Mouse (Mus musculus) splenic B cell, adult 2 months (primary cell): ENCODE data around the gene Slx1b.
"Not testable (repeated sequence)": the region's sequence is repeated elsewhere in the genome, so short reads cannot be mapped to it uniquely, and the experiment has no call there.

Source experiments
- DNase-seq: peaks from one replicate; pipeline ENCODE4 v3.0.0-alpha.2; 2011; ENCODE audit warnings: low read depth, low spot score
- H3K27me3 ChIP-seq: 2 replicates; pipeline ENCODE4 v1.6.1; 2012; ENCODE audit warnings: mild to moderate bottlenecking, low read length, moderate library complexity, mixed read lengths; ENCODE audit not compliant: control insufficient read depth, poor library complexity, insufficient read depth, severe bottlenecking
- H3K36me3 ChIP-seq: 2 replicates; pipeline ENCODE4 v1.6.1; 2012; ENCODE audit warnings: mild to moderate bottlenecking, low read length, moderate library complexity, mixed read lengths; ENCODE audit not compliant: control insufficient read depth, poor library complexity, insufficient read depth, severe bottlenecking

Slx1b gene

DNA sequence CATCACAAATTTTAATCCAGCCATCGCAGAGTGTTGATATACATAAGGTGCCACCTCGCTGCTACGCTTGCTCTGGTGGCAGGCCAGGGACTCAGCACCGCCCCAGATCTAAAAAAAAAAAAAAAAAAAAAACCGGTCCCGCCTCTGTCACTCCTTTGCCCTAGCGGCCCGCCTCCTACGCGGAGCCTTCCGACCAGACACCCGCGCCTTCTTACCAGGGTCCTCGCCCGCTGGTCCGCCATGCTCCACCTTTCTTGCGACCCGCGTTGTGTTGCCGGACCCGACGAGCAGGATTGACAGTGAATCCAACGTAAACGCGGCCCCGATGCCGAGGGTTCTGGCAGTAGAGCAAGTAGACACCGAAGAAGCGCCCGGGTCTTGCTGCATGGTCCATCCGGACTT is 373 bp downstream of the Slx1b start, which contains the start of gene Bola2:
Gene Bola2 (plus strand): TSS at position 192 of the 402 bp plus-strand sequence.
- DNase-seq, result peak; percentile 85
- no peaks in the 10 kb centered on the region for H3K27me3 ChIP-seq
- peaks cover 18% of the 10 kb centered on the region for H3K36me3 ChIP-seq

DNA sequence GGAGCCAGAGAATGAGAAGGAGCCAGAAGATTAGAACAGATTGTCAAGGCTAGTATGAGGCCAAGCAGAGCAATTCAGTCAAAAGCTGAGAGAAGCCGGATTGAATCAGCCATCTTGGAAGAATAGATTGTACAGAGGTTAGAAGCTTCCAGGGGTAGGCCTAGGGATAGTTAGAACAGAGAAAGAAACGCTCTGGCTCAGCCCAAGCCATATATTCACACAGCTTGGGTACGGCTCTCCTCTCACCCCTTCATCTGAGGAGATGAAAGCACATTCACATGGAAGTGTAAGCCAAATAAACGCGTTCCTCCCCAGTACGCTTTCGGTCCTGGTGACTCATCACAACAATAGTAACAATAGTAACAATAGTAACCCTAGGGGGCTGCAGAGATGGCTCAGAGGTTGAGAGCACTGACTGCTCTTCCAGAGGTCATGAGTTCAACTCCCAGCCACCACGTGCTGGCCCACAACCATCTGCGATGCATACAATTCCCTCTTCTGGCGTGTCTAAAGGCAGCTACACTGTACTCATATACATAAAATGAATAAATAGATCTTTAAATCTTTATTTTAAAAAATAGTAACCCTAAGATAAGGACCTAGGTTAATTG is 1.0 kb downstream of the Slx1b start:
- H3K36me3 ChIP-seq, result peaks cover 11% of the 10 kb centered on the region
- no peak for DNase-seq

DNA sequence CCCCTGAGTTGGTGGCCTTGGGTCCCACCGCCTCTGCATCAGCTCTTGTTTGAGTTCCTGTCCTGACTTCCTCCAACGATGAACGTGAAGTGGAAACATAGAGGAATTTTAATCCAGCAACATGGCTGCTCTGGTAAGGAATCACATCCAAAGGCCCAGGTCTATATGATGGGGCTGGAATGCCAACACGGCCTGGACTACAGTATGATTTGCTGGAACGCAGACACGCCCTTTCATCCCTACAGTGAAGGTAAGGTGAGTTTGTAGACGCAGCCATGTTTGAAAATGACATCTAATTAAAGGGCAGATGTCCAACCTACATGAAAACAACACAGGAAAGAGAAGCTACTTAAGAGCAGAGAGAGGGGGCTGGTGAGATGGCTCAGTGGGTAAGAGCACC is 1.8 kb downstream of the Slx1b start:
- no peak for DNase-seq
- H3K27me3 ChIP-seq, result no peaks in the 10 kb centered on the region
- H3K36me3 ChIP-seq, result peaks cover 6% of the 10 kb centered on the region

More for the DNA sequence above, 1.0 kb downstream of the Slx1b start:
- no peaks in the 10 kb centered on the region for H3K27me3 ChIP-seq

DNA sequence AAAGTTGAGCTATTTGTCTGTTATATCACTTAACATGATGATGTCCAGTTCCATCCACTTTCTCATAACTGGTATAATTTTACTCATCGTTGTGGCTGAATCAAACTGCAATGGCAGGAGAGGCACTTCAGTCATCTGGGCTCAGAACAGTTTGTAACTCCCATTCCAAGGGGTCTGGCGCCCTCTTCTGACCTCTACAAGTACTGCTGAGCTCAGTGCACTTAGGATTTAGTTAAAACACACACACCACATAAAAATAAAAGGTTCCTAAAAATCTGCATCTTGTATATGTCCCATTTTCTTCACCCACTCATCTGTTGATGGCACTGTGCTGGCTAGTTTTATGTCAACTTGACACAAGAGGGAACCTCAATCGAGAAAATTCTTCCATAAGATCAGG is 2.3 kb downstream of the Slx1b start:
- DNase-seq, result peak; percentile 93
- Histone ChIP-seq H3K27me3 (no peaks in the 10 kb centered on the region), H3K36me3 (peaks cover 4% of the 10 kb centered on the region)

- no peak for DNase-seq
- H3K36me3 ChIP-seq, result peaks cover 4% of the 10 kb centered on the region
- H3K27me3 ChIP-seq, result no peaks in the 10 kb centered on the region
These were observed 3.2 kb downstream of the Slx1b start for GRCm38 (mm10) chr7:126692426-126692825.

DNA sequence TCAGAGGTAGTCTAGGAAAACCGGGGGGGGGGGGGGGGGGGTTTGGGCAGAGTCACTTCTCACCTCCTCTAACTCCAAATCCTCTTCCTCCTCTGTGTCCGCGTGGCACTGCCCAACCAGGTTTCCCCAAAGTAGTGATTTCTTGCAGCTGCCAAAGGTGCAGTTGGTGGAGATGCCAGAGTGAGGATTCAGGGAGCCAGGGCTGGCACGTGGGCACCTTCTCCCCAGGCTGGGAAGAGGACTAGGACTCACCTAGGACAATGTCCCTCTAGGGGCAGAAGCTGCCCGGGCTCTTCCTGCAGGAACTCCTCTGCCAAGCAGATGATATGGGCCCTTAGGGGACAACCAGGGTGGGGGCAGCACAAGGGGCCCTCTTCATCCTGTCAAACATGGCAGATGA is 3.9 kb downstream of the Slx1b start:
- H3K27me3 ChIP-seq, result no peaks in the 10 kb centered on the region
- DNase-seq, result no peak

DNA sequence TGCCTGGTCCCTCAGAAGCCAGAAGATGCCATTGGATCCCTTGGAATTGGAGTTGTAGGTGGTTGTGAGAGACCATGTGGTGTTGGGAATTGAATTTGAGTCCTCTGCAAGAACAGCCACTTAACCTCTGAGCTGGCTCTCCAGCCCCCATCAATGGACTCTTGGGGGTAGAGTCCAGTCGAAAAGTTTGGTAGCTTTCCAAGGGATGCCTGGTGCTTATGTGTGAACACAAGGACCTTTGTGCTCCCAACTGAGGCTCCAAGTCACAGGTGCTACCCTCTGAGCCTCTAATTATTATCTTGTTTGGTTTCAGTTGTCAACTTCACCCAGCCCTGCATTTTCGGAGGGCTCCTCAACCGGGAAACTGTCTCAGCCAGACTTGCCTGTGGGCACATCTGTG is 4.8 kb downstream of the Slx1b start:
- no peaks in the 10 kb centered on the region for H3K27me3 ChIP-seq
- H3K36me3 ChIP-seq, result peaks cover 3% of the 10 kb centered on the region
- no peak for DNase-seq

More for the DNA sequence above, 3.9 kb downstream of the Slx1b start:
- H3K36me3 ChIP-seq, result peaks cover 3% of the 10 kb centered on the region

- no peak for DNase-seq
- H3K27me3 ChIP-seq, result no peaks in the 10 kb centered on the region
- peaks cover 3% of the 10 kb centered on the region for H3K36me3 ChIP-seq
These were observed 6.6 kb downstream of the Slx1b start for GRCm38 (mm10) chr7:126689021-126689420.

- not testable (repeated sequence) for H3K27me3 ChIP-seq, DNase-seq, H3K36me3 ChIP-seq
These were observed 7.4 kb downstream of the Slx1b start for GRCm38 (mm10) chr7:126688156-126688555.

DNA sequence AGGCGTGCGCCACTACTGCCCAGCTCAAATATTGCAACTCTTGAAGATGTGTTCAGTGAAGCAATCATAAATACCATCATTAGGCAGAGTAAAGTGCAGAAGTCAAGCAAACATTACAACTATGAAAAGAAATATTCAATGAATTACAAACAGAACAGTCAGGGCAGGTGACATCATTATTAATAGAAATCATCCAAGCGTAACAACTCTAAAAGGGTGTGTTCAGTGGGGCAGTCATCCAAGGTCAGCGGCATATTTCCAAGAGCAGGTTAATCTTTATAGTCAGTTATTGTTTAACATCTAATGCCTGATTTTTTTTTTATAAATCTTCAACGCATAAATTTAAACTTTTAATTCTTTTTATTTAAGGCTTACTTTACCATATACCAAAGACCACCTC is 14.4 kb downstream of the Slx1b start:
- Histone ChIP-seq H3K36me3 (0 out of 2 replicates have a peak, but pooled peaks cover 1% of the 10 kb centered on the region), H3K27me3 (no peaks in the 10 kb centered on the region)

DNA sequence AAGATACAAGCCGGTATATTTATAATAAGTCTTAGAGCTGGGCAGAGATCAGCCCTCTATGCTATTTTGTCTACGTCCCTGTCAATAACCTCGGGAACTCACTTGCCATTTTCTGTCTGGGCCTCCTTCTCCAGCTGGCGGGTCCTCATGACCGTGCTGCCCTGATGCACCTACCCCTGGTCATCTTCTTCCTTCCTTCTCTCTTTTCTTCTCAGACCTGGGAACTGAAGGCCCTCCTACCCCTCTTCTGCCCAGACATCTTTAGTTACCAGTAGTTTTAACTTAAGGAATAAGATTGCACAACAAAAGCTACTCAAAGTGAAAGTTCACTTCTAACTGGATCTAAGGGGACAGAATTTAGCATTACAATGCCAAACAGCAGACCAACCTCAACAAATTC is 15.9 kb downstream of the Slx1b start:
- Histone ChIP-seq H3K36me3 (0 out of 2 replicates have a peak, but pooled peaks cover 1% of the 10 kb centered on the region), H3K27me3 (no peaks in the 10 kb centered on the region)

More for the DNA sequence above, 14.4 kb downstream of the Slx1b start:
- DNase-seq, result no peak

GRCm38 (mm10) chr7:126678545-126679341 is 16.8 kb downstream of the Slx1b start:
- 0 out of 2 replicates have a peak, but pooled peaks cover 1% of the 10 kb centered on the region for H3K36me3 ChIP-seq
- H3K27me3 ChIP-seq, result no peaks in the 10 kb centered on the region
- no peak for DNase-seq

More for the DNA sequence above, 15.9 kb downstream of the Slx1b start:
- no peak for DNase-seq

DNA sequence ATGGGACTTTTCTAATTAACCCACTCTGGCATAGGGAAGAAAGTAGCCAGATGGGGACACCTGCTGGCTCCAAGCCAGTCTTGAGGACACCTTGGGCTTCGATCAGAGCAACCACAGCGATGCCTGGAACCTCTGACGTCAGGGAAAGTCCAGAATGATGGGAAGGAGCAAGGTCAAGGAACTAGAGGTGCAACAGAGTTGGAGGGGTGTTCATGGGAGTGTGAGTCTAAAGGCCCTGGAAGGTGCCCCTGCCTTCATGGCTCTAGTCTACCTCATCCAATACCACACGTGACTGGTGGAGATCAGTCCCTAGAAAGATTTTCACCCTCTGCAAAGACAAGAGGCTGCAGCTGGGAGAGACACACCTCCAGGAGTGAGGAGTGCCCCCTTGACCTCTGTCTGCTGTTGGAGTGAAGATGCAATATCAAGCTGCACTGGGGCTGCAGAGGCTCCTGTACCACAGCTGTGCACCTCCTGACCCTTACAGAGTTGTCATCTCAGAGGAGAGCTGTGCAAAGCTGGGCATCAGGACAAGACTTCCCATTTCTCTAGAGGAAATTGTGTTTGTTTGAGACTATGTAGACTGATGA is 18.9 kb downstream of the Slx1b start:
- Histone ChIP-seq H3K36me3 (peaks cover 3% of the 10 kb centered on the region; the same call in 1 of the 2 replicates), H3K27me3 (no peaks in the 10 kb centered on the region)
- DNase-seq, result no peak

DNA sequence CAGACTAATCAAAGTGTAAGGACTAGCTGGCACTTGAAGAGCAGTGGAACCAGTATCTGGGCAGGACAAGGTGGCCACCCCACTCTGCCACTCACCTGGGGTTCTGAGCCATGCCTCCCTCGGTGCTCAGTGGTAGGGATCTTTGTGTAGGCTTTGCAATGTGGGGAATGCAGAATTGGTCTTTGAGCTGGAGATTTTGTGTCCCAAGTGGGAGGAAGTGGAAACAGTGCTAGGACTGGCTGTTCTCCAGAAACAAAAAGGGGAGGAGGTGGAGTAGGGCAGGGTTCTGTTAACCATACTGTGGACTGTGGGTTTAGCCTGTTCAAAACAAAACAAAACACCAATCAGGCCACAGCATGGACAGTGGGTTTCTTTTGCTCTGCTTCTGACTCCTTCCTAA is 19.4 kb downstream of the Slx1b start, which contains the start of gene Sult1a1:
Gene Sult1a1 (minus strand): TSS at position 226 of the 400 bp plus-strand sequence.
- no peaks in the 10 kb centered on the region for H3K27me3 ChIP-seq
- peaks cover 4% of the 10 kb centered on the region; the same call in 1 of the 2 replicates for H3K36me3 ChIP-seq
- no peak for DNase-seq

- Histone ChIP-seq H3K27me3 (no peaks in the 10 kb centered on the region), H3K36me3 (peaks cover 4% of the 10 kb centered on the region; the same call in 1 of the 2 replicates)
- DNase-seq, result no peak
These were observed 20.5 kb downstream of the Slx1b start for GRCm38 (mm10) chr7:126675104-126675503.
